Mouse (Mus musculus) cerebellum, adult (tissue): Measurements from ENCODE around the gene Mtf2.
"Not testable (repeated sequence)": the region's sequence is repeated elsewhere in the genome, so short reads cannot be mapped to it uniquely, and the experiment has no call there.

Experiments used
- ATAC-seq: cut with Nextera tagmentation; 2 replicates; pipeline ENCODE4 v1.9.2; 2017; ENCODE audit warnings: mild to moderate bottlenecking, moderate library complexity, mixed read lengths; ENCODE audit not compliant: insufficient number of reproducible peaks, low FRiP score, low TSS enrichment

The Mtf2 gene

DNA sequence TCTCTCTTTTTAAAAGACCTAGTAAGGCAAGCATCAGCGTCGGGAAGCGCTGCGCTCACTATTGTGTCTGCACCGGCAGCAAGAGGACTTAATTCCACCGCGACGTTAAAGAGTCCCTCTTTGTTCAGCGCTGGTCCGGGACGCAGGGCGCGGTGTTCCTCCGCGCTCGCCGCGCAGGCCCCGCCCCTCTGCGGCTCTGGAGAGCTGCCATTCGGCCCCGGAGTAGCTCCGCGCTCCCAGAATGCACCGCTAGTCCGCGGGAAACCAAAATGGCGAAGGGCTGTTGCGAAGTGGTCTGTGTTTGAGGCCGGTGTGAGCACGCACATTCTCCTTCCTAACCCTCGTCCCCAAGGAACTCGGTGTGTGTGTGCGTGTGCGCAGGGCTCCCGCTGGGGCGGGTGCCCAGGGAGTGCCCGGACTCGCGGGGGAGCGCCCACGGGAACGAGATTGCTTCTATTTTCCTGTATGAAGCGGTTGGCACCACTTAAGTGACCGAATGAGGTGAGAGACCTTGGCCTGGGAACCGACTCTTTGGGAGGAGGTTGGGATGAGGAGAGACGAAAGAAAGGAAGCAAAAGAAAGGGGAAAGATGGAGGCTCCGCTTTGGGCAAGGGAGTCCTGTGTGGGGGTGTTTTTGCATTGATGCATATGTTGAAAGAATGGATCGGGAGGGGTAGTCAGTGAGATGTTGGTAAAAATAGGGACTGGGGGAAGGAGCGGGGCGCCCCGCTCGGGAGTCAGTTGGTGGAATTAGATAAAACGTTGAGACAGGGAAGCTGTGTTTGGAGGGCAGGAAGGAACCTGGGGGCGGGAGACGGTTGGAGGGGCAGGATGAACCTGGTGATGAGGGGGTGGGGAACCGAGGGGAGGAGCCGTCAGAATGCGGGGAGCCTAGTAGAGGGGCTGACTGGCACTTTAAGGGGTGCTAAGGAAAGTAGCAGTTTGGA lies at the start of gene Mtf2:
Mtf2 (plus strand) TSS at position 210 of the 947 bp plus-strand sequence.
- ATAC-seq: peak; percentile 97

GRCm38 (mm10) chr5:108017232-108017631 lies 48.2 kb upstream of the Mtf2 start:
- no peak for ATAC-seq

GRCm38 (mm10) chr5:108019367-108019766 lies 46.1 kb upstream of the Mtf2 start:
- ATAC-seq: no peak

- ATAC-seq: no peak
These were observed 44.1 kb upstream of the Mtf2 start for GRCm38 (mm10) chr5:108021346-108021745.

DNA sequence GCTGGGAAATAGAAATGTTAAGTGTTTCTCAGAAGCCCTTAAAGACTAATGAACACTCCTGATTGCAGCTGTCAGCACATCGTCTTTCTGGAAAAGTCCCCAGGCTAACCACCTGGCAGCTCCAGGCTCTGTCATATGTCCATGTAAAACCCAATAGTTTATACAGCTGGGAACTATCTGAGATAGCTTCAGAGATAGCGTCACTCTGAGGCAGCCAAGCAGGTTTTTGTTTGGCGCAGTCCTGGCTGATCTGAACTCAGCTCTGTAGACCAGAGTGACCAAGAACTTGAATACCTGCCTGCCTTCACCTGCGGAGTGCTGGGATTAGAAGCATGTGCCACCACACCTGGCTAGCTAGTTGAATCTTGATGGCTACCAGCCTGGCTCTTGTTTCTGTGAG lies 37.2 kb upstream of the Mtf2 start:
- no peak for ATAC-seq

DNA sequence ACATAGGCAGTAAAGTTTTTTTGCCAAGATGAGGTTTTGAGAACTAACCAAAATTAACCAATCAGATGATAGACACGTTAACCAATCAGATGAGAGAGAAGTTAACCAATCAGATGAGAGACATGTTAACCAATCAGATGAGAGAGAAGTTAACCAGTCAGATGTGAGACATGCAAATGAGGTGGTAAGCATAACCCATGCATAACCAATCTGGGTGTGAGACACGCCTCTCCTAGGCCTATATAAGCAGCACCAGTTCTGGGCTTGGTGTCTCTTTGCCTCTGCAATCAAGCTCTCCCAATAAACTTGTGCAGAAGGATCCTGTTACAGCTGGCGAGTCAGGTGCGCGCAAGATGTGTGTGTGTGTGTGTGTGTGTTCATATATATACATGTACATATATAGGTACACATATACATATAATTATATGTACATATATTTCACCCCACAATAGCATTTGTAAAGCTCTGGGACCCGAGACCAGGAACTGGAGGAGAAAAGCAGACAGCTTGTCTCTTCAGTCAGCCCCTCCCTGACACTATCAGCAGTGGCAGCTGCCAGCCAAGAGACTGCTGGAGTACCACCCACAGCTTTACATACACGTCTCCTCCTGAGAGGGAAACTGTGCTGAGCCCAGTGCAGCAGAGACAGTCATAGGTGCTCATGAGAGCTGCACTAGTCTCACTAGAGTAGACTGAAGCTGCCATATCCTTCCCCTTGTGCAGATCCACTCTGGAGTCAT lies 36.5 kb upstream of the Mtf2 start:
- ATAC-seq: not testable (repeated sequence)

DNA sequence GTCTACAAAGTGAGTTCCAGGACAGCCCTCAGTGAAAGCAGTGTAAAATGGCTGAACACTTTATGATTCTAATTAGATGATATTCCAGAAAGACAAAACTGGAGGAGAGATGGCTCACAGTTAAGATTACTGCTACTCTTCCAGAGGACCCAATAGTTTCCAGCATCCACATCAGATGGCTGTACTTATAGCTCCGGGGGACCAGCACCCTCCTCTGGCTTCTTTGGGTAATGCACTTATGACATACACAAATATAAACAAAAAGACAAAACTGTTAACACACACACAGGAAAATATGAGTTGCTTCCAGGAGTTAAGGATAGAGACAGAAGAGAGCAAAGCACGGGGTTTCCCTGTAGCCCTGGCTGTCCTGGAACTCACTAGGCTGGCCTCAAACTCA lies 35.5 kb upstream of the Mtf2 start:
- ATAC-seq: no peak

GRCm38 (mm10) chr5:108031267-108031666 lies 34.2 kb upstream of the Mtf2 start:
- ATAC-seq: no peak

- ATAC-seq: no peak
These were observed 31.3 kb upstream of the Mtf2 start for GRCm38 (mm10) chr5:108034194-108034593.

GRCm38 (mm10) chr5:108035523-108035922 lies 30.0 kb upstream of the Mtf2 start:
- no peak for ATAC-seq

- no peak for ATAC-seq
These were observed 23.4 kb upstream of the Mtf2 start for GRCm38 (mm10) chr5:108042061-108042460.

GRCm38 (mm10) chr5:108043908-108044307 lies 21.6 kb upstream of the Mtf2 start:
- ATAC-seq: no peak

DNA sequence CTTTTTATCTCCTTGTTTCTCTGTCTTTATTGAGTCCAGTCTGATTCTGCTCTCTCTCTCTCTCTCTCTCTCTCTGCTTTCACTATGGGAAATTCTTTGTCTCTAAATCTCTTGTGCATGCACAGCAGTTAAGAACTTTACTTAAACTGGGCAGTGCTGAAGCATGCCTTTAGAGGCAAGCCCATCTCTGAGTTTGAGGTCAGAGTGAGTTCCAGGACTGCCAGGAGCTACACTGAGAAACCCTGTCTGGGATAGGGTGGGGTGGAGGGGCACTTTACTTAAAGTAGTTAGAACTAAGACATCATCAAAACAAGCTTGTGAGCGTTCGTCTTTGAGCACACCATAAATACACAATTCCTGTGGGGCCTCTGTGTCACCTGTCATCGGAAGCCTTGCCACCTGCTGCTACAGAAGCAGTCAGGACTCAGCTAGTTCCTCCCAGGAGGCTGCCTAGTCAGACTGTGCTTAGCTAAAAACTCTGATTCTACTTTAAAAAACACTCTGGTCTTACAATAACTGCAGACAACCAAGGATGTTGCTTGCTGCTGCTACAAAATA lies 15.7 kb upstream of the Mtf2 start:
- ATAC-seq: no peak

- no peak for ATAC-seq
These were observed 14.4 kb upstream of the Mtf2 start for GRCm38 (mm10) chr5:108051026-108051425.

DNA sequence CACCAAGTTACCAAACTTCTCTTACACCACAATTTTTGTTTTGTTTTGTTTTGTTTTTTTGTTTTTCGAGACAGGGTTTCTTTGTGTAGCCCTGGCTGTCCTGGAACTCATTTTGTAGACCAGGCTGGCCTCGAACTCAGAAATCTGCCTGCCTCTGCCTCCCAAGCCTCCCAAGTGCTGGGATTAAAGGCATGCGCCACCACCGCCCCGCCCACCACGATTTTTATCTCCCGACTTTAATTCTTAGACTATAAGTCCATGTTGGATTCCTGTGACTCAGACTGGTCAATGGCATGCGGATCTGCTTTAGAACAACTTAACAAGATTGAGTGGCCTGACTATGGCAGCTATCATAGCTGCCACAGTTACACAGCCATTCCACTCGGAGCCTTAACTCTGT lies 13.7 kb upstream of the Mtf2 start:
- not testable (repeated sequence) for ATAC-seq

GRCm38 (mm10) chr5:108052200-108052599 lies 13.3 kb upstream of the Mtf2 start:
- ATAC-seq: no peak

- no peak for ATAC-seq
These were observed 11.9 kb upstream of the Mtf2 start for GRCm38 (mm10) chr5:108053566-108053965.

- ATAC-seq: no peak
These were observed 5.1 kb upstream of the Mtf2 start for GRCm38 (mm10) chr5:108060413-108060812.

- no peak for ATAC-seq
These were observed 6.8 kb downstream of the Mtf2 start for GRCm38 (mm10) chr5:108072301-108072700.

DNA sequence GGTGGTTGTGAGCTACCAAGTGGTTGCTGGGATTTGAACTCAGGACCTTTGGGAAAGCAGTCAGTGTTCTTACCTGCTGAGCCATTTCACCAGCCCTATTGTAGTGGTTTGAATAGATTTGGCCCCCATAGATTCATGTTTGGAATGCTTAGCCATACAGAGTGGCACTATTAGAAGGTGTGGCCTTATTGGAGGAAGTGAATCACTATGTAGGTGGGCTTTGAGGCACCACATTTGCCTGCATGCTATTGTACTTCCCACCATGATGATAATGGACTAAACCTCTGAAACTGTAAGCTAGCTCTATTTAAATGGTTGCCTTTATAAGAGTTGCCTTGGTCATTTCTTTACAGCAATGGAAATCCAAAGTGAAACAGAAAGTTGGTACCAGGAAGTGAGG lies 10.8 kb downstream of the Mtf2 start:
- no peak for ATAC-seq
